Mouse (Mus musculus) liver, postnatal 0 days (tissue): Measurements from ENCODE around the gene Tkt.

ENCODE experiments used
- CTCF ChIP-seq: sonication (generic); IDR thresholded peaks from 2 replicates; pipeline ENCODE4 v1.5.1; 2016; ENCODE audit warnings: antibody characterized with exemption, low read depth
- EP300 ChIP-seq: IDR thresholded peaks from 2 replicates; pipeline ENCODE4 v1.6.1; 2016; ENCODE audit warnings: antibody characterized with exemption, low read depth, mild to moderate bottlenecking

DNA sequence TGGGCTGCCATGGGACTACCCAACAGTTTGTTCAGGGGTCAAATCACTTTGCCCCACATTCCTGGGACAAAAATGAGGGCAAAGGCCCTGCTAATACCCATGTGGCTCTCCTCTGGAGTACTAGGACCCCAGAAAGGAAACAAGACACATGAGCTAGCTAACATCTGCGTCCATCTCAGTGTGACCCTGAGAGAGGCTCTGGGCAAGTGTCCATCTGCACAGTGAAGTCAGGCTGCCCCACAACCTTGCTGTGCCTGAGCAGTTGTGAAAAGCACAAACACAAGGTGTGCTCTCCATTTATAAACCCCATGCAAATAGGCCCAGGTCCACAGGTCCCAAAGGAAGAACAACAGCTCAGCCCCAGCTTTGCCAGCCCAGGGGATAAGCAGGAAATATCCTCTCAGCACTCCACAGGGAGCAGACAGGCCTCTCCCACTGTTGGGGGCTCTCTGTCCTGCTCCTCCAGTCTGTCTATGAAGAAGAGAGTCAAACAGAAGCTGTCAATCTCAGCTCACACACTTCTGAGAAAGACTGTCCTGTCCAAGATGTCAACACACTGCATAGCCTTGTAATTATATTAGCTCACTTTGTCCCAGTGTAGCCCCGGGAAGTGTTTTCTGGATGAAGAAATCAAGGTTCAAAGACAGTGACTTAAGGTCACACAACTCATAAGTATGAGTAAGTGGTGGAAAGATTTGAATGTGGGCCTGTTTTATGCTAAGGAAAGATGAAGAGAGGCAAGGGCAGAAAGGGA is 65.0 kb downstream of the Tkt start:
- TF ChIP-seq CTCF, result no peak
- TF ChIP-seq EP300, result no peak
